Mouse (Mus musculus) hindbrain, embryonic 12.5 days (tissue): ENCODE results near the gene Olfr351. TPM values are rescaled to one million over a fixed set of nuclear protein-coding genes. Genes with fewer than 3 reads are reported as not detected.

Experiments used
- ATAC-seq: fragments of 200-750 bp; cut with Nextera tagmentation; 2 replicates; pipeline ENCODE4 v1.8.0; 2017; ENCODE audit warnings: moderate TSS enrichment; ENCODE audit not compliant: low FRiP score
- H3K27ac ChIP-seq: fragments of 300-500 bp; sonication (generic); 2 replicates; pipeline ENCODE4 v1.5.1; 2016; ENCODE audit warnings: mild to moderate bottlenecking
- H3K27me3 ChIP-seq: fragments of 300-500 bp; sonication (generic); 2 replicates; pipeline ENCODE4 v1.6.1; 2016; ENCODE audit warnings: mild to moderate bottlenecking
- H3K36me3 ChIP-seq: fragments of 300-500 bp; sonication (generic); 2 replicates; pipeline ENCODE4 v1.6.1; 2016; ENCODE audit warnings: mild to moderate bottlenecking
- H3K4me1 ChIP-seq: fragments of 300-500 bp; sonication (generic); 2 replicates; pipeline ENCODE4 v1.6.1; 2016
- H3K4me2 ChIP-seq: fragments of 300-500 bp; sonication (generic); replicated peaks from 2 replicates; pipeline ENCODE4 v1.6.1; 2016; ENCODE audit warnings: mild to moderate bottlenecking
- H3K4me3 ChIP-seq: fragments of 300-500 bp; sonication (generic); 2 replicates; pipeline ENCODE4 v1.5.1; 2016; ENCODE audit warnings: mild to moderate bottlenecking
- H3K9ac ChIP-seq: fragments of 300-500 bp; sonication (generic); 2 replicates; pipeline ENCODE4 v1.6.1; 2016; ENCODE audit warnings: mild to moderate bottlenecking, moderate library complexity
- H3K9me3 ChIP-seq: fragments of 300-500 bp; sonication (generic); replicated peaks from 2 replicates; pipeline ENCODE4 v1.6.1; 2016; ENCODE audit warnings: mild to moderate bottlenecking
- WGBS: fragments of 180-500 bp; shearing (Covaris S2); methylation state at CpG from one replicate; pipeline ENCODE4 v1.1.7; 2016; 5-methylcytosine and 5-hydroxymethylcytosine counted together
- polyA plus RNA-seq: library from polyadenylated mRNA; unstranded; fragments of >200 nt; fragmentation: Nextera tagmentation; extraction: Ambion mirVana; gene quantifications from 2 replicates; pipeline ENCODE4 v1.2.1, GENCODE M21; 2016

Gene Olfr351
- not detected in 2 replicates for polyA plus RNA-seq

DNA sequence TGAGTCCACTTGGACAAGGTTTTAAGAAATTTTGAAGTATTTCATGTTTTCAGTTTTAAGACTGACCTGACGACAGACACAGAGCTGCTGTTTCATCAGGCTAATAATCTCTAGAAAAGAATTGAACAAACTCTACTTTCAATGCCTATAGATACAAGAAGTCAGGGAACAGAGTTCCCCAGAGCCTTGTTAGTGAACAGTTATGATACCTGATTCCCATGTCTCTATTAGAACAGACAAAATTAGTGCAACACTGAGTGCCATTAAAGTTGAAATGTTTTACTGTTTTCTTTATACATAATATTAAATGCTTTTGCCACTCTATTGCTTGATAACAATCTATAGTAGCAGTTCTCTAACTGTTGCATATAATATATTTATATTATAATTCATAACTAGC lies at the start of gene Olfr351:
Gene Olfr351 (minus strand): TSS at position 101 of the 400 bp plus-strand sequence.
- Histone ChIP-seq H3K4me3 (no peak within 1 kb of the TSS), H3K27ac (no peak within 1 kb of the TSS)
- WGBS = 91% methylated on average over 1 of the region's 1 CpGs

DNA sequence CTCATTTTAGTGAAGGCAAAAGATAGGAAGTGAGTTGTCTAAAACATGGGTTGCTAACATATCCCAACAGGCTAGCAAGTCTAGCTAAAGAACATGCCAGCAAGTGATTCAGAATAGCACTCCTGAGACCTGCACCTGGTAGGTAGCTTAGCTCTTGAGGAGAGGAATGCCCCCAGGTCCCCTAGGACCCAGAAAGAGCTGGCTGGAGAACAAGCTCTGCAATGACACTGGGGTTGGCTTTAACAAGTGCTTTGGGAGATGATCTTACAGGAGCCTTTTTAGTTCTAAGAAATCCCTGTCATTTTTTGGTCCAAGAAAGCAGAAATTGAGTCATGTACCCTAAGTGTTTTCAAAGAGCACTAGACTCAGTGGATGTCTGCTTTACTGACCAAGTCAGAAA lies 42.9 kb upstream of the Olfr351 start, which contains the start of gene Olfr354:
Gene Olfr354 (plus strand): TSS at position 301 of the 400 bp plus-strand sequence.
- no peak within 1 kb of the TSS for H3K9ac ChIP-seq
- H3K4me3 ChIP-seq = no peak within 1 kb of the TSS
- peaks cover 18% of the 10 kb centered on the region for H3K9me3 ChIP-seq
- no peak for ATAC-seq
- H3K36me3 ChIP-seq = no peaks in the 10 kb centered on the region
- H3K4me1 ChIP-seq = no peaks in the 10 kb centered on the region
- H3K4me2 ChIP-seq = no peak within 1 kb of the TSS
- no peak within 1 kb of the TSS for H3K27ac ChIP-seq
- H3K27me3 ChIP-seq = no peaks in the 10 kb centered on the region

More for the DNA sequence above, at the start of gene Olfr351:
- Histone ChIP-seq H3K4me1 (no peaks in the 10 kb centered on the region), H3K9me3 (peaks cover 20% of the 10 kb centered on the region), H3K36me3 (no peaks in the 10 kb centered on the region), H3K9ac (no peak within 1 kb of the TSS), H3K4me2 (no peak within 1 kb of the TSS), H3K27me3 (no peaks in the 10 kb centered on the region)
- no peak for ATAC-seq

DNA sequence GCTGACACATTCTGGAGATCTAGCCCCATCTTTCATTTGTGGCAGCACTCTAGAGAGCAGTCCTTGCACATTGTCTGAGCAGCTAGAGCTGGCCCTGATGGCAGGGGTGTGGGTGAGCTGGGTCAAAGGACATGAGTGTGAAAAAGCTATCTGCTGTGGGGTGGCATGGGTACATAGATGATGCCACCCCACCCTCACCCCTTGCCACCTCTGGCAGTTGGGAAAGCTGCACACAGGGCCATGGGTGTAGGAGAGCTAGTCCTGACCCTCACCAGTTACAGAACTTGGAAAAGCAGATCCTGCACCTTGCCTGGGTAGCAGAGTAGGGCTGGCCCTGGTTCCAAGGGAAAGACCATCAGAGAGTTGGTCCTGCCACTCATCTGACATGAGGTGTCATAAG lies 34.7 kb upstream of the Olfr351 start:
- Histone ChIP-seq H3K4me3 (no peak overlapping the region), H3K4me2 (no peak overlapping the region), H3K9me3 (peaks cover 24% of the 10 kb centered on the region), H3K27me3 (no peaks in the 10 kb centered on the region), H3K4me1 (no peaks in the 10 kb centered on the region), H3K27ac (no peak overlapping the region), H3K36me3 (no peaks in the 10 kb centered on the region), H3K9ac (no peak overlapping the region)
- no peak for ATAC-seq

DNA sequence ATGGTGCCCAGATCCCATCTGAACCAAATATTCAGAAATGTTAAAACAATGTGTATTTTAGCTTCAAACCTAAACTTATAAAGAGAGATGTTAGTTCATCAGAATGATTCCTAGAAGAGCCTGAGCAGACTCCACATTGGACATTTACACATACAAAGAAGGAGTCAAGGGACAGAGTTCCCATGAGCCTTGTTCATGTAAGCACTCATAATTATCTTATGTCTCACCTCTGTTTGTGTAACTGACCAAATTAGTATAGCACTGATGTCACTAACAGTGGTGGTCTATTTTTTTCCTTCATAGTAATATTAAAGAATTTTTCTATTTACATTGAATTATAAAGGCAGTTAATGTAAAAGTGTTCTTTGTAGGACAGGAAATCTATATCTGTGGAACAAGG lies 30.4 kb upstream of the Olfr351 start, which contains the start of gene Olfr353:
Gene Olfr353 (minus strand): TSS at position 101 of the 400 bp plus-strand sequence.
- Histone ChIP-seq H3K4me3 (no peak within 1 kb of the TSS), H3K27ac (no peak within 1 kb of the TSS), H3K27me3 (no peaks in the 10 kb centered on the region), H3K9ac (no peak within 1 kb of the TSS), H3K36me3 (no peaks in the 10 kb centered on the region), H3K9me3 (peaks cover 17% of the 10 kb centered on the region; the same call in 1 of the 2 replicates), H3K4me1 (no peaks in the 10 kb centered on the region), H3K4me2 (no peak within 1 kb of the TSS)
- no peak for ATAC-seq

DNA sequence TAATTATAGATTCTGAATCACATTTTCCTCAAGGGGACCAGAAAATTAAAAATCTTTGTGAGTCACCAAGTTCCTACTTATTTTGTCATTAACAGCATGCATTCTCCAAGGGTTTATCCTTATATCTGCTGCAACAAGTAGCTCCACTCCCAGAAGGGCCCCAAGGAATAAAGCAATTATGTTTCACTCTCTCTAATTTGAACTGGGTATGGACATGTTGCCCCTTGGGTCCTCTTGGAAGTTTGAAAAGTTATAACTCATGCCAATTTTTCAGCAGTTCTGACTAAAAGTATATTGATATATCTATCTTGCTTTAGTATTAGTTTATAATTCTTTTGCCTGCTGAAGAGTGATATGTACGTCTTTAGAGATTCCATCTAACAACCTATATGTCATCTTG lies 5.7 kb upstream of the Olfr351 start, which contains the start of gene Olfr352:
Gene Olfr352 (plus strand): TSS at position 301 of the 400 bp plus-strand sequence.
- H3K4me1 ChIP-seq = no peaks in the 10 kb centered on the region
- peaks cover 19% of the 10 kb centered on the region for H3K9me3 ChIP-seq
- H3K4me3 ChIP-seq = no peak within 1 kb of the TSS
- H3K27ac ChIP-seq = no peak within 1 kb of the TSS
- H3K27me3 ChIP-seq = no peaks in the 10 kb centered on the region
- no peaks in the 10 kb centered on the region for H3K36me3 ChIP-seq
- no peak within 1 kb of the TSS for H3K4me2 ChIP-seq
- WGBS = 85% methylated on average over 1 of the region's 1 CpGs
- ATAC-seq = no peak
- no peak within 1 kb of the TSS for H3K9ac ChIP-seq

DNA sequence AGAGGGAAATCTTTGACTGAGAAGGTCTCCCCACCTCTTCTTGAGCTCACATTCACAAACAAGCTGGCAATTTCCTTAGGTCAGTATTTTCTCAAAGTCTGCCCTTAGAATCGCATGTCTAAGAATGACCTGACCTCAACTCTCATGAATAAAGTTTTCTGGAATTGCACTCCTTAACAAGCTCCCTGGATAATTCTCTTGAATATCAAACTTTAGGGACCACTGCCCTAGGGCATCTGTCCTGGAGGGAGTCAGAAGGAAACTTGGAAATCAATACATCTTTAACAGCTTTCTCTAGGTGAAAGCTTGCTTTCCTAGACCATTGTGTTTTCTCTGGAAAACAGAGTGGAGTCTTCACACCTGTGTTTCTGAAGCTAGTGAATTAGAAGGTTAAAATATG lies 16.4 kb downstream of the Olfr351 start, which contains the start of gene Olfr350:
Gene Olfr350 (plus strand): TSS at position 301 of the 400 bp plus-strand sequence.
- Histone ChIP-seq H3K27me3 (no peaks in the 10 kb centered on the region), H3K27ac (no peak within 1 kb of the TSS), H3K4me3 (no peak within 1 kb of the TSS), H3K4me1 (no peaks in the 10 kb centered on the region), H3K36me3 (no peaks in the 10 kb centered on the region), H3K9me3 (peaks cover 10% of the 10 kb centered on the region), H3K4me2 (no peak within 1 kb of the TSS), H3K9ac (no peak within 1 kb of the TSS)
- no peak for ATAC-seq
- WGBS = 81% methylated on average over 1 of the region's 1 CpGs

DNA sequence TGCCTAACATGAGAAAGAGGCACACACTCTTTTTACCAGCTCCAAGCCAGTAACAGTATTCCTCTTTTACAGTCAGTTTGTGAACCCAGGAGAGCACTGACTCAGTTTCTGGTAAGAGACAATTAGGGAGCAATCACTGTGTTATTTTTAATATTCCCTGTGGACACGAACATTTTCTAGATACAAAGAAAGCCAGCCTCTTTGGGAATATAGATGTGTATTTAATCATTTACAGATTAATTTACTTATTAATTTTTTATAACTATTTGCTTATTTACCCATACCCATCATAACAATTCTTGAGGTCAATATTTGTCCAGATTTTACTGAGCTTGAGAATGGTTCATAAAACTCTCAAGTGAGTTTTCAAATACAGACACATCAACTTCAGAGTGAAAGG lies 45.5 kb downstream of the Olfr351 start, which contains the start of gene Olfr3:
Gene Olfr3 (minus strand): TSS at position 101 of the 400 bp plus-strand sequence.
- no peaks in the 10 kb centered on the region for H3K36me3 ChIP-seq
- H3K27me3 ChIP-seq = no peaks in the 10 kb centered on the region
- H3K9me3 ChIP-seq = peaks cover 33% of the 10 kb centered on the region
- no peaks in the 10 kb centered on the region for H3K4me1 ChIP-seq
- no peak within 1 kb of the TSS for H3K27ac ChIP-seq
- no peak for ATAC-seq
- H3K4me3 ChIP-seq = no peak within 1 kb of the TSS
- no peak within 1 kb of the TSS for H3K4me2 ChIP-seq
- no peak within 1 kb of the TSS for H3K9ac ChIP-seq
- WGBS = 79% methylated on average over 1 of the region's 1 CpGs

Other genes with a start within 250 kb of the Olfr351 start
- gene Olfr345, start 222.6 kb downstream of the Olfr351 start, polyA plus RNA-seq = not detected in 2 replicates
- not detected in 2 replicates for gene Olfr346, start 176.9 kb downstream of the Olfr351 start, polyA plus RNA-seq
- not detected in 2 replicates for gene Olfr347, start 130.8 kb downstream of the Olfr351 start, polyA plus RNA-seq
- not detected in 2 replicates for gene Olfr348, start 78.4 kb downstream of the Olfr351 start, polyA plus RNA-seq
- gene Olfr50, start 72.1 kb downstream of the Olfr351 start, polyA plus RNA-seq = not detected in 2 replicates
- gene Olfr3, start 45.6 kb downstream of the Olfr351 start, polyA plus RNA-seq = not detected in 2 replicates
- gene Olfr350, start 16.4 kb downstream of the Olfr351 start, polyA plus RNA-seq = not detected in 2 replicates
- not detected in 2 replicates for gene Olfr352, start 5.8 kb upstream of the Olfr351 start, polyA plus RNA-seq
- gene Olfr353, start 30.3 kb upstream of the Olfr351 start, polyA plus RNA-seq = not detected in 2 replicates
- not detected in 2 replicates for gene Olfr354, start 43.0 kb upstream of the Olfr351 start, polyA plus RNA-seq
- gene Olfr355, start 66.2 kb upstream of the Olfr351 start, polyA plus RNA-seq = not detected in 2 replicates
- gene Olfr356, start 74.5 kb upstream of the Olfr351 start, polyA plus RNA-seq = not detected in 2 replicates
- gene Olfr357, start 131.2 kb upstream of the Olfr351 start, polyA plus RNA-seq = not detected in 2 replicates
- gene Olfr358, start 146.7 kb upstream of the Olfr351 start, polyA plus RNA-seq = not detected in 2 replicates
- not detected in 2 replicates for gene Olfr360, start 203.1 kb upstream of the Olfr351 start, polyA plus RNA-seq
- not detected in 2 replicates for gene Olfr361, start 226.6 kb upstream of the Olfr351 start, polyA plus RNA-seq